Mouse (Mus musculus) heart, postnatal 0 days (tissue): ENCODE data around the gene Ephb6. TPM values are rescaled to one million over a fixed set of nuclear protein-coding genes. Genes with fewer than 3 reads are reported as not detected.
A peak's percentile ranks its signal among the peaks of the same experiment; 100 is the strongest.

Experiments used
- ATAC-seq: fragments of 200-750 bp; cut with Nextera tagmentation; 2 replicates; pipeline ENCODE4 v1.8.0; 2017; ENCODE audit warnings: low read depth, moderate number of reproducible peaks, moderate library complexity; ENCODE audit not compliant: insufficient read depth
- DNase-seq: peaks from one replicate; pipeline ENCODE4 v3.0.0-alpha.2; 2016; ENCODE audit warnings: low spot score
- H3K27ac ChIP-seq: fragments of 300-500 bp; sonication (generic); 2 replicates; pipeline ENCODE4 v1.5.1; 2014; ENCODE audit warnings: low read depth, mild to moderate bottlenecking
- H3K27me3 ChIP-seq: fragments of 300-500 bp; sonication (generic); 2 replicates; pipeline ENCODE4 v1.6.1; 2014; ENCODE audit warnings: low read length, mixed read lengths; ENCODE audit not compliant: control insufficient read depth, insufficient read depth
- H3K36me3 ChIP-seq: fragments of 300-500 bp; sonication (generic); replicated peaks from 2 replicates; pipeline ENCODE4 v1.6.1; 2014; ENCODE audit warnings: low read length, mixed read lengths; ENCODE audit not compliant: control insufficient read depth, insufficient read depth
- H3K4me1 ChIP-seq: fragments of 300-500 bp; sonication (generic); 2 replicates; pipeline ENCODE4 v1.6.1; 2014; ENCODE audit warnings: antibody characterized with exemption; ENCODE audit not compliant: control insufficient read depth, insufficient read depth
- H3K4me2 ChIP-seq: fragments of 300-500 bp; sonication (generic); 2 replicates; pipeline ENCODE4 v1.6.1; 2014; ENCODE audit warnings: low read depth, mild to moderate bottlenecking, low read length, moderate library complexity
- H3K4me3 ChIP-seq: fragments of 300-500 bp; sonication (generic); 2 replicates; pipeline ENCODE4 v1.5.1; 2014; ENCODE audit warnings: low read depth, low read length
- H3K9ac ChIP-seq: fragments of 300-500 bp; sonication (generic); replicated peaks from 2 replicates; pipeline ENCODE4 v1.6.1; 2014; ENCODE audit warnings: low read depth, low read length, mixed read lengths
- H3K9me3 ChIP-seq: fragments of 300-500 bp; sonication (generic); replicated peaks from 2 replicates; pipeline ENCODE4 v1.6.1; 2016; ENCODE audit warnings: low read length; ENCODE audit not compliant: control insufficient read depth
- CTCF ChIP-seq: IDR thresholded peaks from 2 replicates; pipeline ENCODE4 v1.5.1; 2016; ENCODE audit warnings: antibody characterized with exemption, control low read depth, low read depth
- EP300 ChIP-seq: IDR thresholded peaks from 2 replicates; pipeline ENCODE4 v1.6.1; 2016; ENCODE audit warnings: antibody characterized with exemption, low read depth
- WGBS: fragments of 180-500 bp; shearing (Covaris S2); extraction: QIAGEN DNeasy Blood & Tissue Kit; methylation state at CpG from one replicate; pipeline ENCODE4 v1.1.7; 2014; 5-methylcytosine and 5-hydroxymethylcytosine counted together
- polyA plus RNA-seq: library from polyadenylated mRNA; unstranded; fragments of >200 nt; fragmentation: Nextera tagmentation; extraction: Ambion mirVana; gene quantifications from 2 replicates; pipeline ENCODE4 v1.2.1, GENCODE M21; 2015
- total RNA-seq: library from RNA; depleted of rRNA; stranded (reverse); fragments of >200 nt; gene quantifications from 2 replicates; pipeline ENCODE4 v1.2.3, GENCODE M21; 2014; ENCODE audit warnings: low replicate concordance; rRNA removed

Ephb6 gene
- 2.1 and 5.6 TPM in 2 replicates for total RNA-seq
- 1.8 and 2.3 TPM in 2 replicates for polyA plus RNA-seq

DNA sequence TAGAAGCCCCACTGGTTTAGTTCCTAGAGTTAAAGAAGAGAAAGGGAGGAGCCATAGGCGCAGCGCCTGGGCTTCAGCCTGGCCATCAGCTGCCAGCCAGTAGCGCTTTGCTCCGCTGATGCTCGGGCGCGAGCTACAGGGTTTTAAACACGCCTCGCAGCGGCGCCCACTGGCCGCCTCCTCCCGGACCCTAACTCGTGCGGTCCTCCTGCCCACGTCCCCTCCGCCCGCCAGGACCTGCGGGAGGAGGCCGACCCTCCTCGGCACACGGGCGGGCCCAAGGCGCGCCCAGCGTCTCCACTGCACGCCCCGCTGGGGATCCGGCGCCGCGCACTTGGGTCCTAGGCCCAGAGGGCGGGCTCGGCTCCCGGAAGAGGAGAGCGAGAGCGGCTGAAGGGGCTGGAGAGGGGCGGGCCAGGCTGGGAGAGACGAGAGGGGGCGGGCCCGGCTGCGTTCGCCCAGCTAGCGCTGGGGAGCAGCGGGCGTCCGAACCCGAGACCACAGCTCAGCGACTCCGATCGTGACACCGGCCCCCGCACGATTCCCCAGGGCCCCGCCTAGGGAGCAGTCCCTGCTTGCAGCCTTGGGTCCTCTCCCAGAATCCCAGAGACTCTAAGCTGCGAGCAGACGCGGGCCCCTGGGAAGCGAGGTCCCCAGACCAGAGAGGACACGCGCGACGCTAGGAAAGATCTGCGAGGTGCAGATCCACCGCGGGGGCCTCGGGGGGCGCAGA, at the start of gene Ephb6:
TSS of gene Ephb6 (plus strand) at position 422 of the 733 bp plus-strand sequence.
- Histone ChIP-seq H3K4me2 (peak within 1 kb of the TSS; percentile 97), H3K4me1 (no peaks in the 10 kb centered on the region), H3K27me3 (peaks cover 12% of the 10 kb centered on the region), H3K4me3 (peak within 1 kb of the TSS; percentile 85), H3K9ac (peak within 1 kb of the TSS; percentile 64), H3K27ac (peak within 1 kb of the TSS; percentile 51; the same call in 1 of the 2 replicates), H3K36me3 (no peaks in the 10 kb centered on the region), H3K9me3 (no peaks in the 10 kb centered on the region)
- 1% methylated on average over 59 of the region's 68 CpGs for WGBS
- ATAC-seq (peak; percentile 91), DNase-seq (peak; percentile 55)
- TF ChIP-seq EP300 = no peak

DNA sequence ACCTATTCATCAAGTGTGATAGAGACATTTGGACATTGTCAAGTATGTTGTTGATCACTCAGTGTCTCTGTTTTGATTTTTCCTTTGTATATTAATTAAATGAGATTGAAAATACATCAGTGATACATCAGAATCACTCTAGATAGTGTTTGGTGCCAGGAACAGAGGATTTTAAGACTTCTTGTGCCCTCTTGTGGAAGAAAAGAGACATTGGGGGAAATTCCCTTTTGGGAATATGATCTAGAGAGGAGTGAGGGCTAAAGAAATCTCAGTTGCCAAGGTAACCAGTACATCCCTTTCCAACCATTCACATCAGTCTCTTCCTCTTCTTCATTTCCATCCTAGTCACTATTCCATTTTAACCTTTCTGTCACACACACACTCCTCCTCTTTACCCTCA, 48.9 kb upstream of the Ephb6 start:
- no peaks in the 10 kb centered on the region for H3K4me1 ChIP-seq
- H3K36me3 ChIP-seq = no peaks in the 10 kb centered on the region
- no peak for TF ChIP-seq EP300
- TF ChIP-seq CTCF = peak; percentile 31; the same call in 1 of the 2 replicates
- ATAC-seq = no peak
- H3K9me3 ChIP-seq = no peaks in the 10 kb centered on the region
- H3K9ac ChIP-seq = no peak overlapping the region
- no peaks in the 10 kb centered on the region for H3K27me3 ChIP-seq
- peak; percentile 10 for DNase-seq
- H3K27ac ChIP-seq = no peak overlapping the region
- H3K4me2 ChIP-seq = no peak overlapping the region
- H3K4me3 ChIP-seq = no peak overlapping the region

DNA sequence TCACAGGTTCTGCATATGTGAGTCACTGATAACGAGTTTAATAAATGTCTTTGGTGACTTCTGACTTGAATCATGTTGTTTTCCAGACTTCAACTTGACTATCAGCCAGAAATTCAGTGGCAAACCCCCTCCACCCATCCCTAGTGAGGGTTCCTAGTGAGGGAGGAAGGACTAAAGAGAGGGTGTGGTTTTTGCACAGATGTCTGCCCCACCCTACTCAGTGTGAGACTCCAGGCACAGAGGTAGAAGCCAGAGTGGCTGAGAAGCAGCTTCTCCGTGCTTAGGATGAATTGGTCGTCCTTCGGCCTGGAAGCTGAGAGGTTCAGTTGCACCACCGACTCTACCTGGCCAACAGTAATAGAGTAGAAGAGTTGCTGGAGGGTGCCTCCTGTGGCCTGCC, 47.8 kb upstream of the Ephb6 start:
- Histone ChIP-seq H3K27ac (peak overlapping the region; percentile 12; the same call in 1 of the 2 replicates), H3K9ac (no peak overlapping the region), H3K4me3 (no peak overlapping the region), H3K9me3 (no peaks in the 10 kb centered on the region), H3K4me1 (no peaks in the 10 kb centered on the region), H3K27me3 (no peaks in the 10 kb centered on the region), H3K4me2 (no peak overlapping the region; the same call in 1 of the 2 replicates), H3K36me3 (no peaks in the 10 kb centered on the region)
- DNase-seq = no peak
- TF ChIP-seq CTCF (no peak), EP300 (no peak)
- 62% methylated on average over 5 of the region's 5 CpGs for WGBS
- ATAC-seq = no peak

DNA sequence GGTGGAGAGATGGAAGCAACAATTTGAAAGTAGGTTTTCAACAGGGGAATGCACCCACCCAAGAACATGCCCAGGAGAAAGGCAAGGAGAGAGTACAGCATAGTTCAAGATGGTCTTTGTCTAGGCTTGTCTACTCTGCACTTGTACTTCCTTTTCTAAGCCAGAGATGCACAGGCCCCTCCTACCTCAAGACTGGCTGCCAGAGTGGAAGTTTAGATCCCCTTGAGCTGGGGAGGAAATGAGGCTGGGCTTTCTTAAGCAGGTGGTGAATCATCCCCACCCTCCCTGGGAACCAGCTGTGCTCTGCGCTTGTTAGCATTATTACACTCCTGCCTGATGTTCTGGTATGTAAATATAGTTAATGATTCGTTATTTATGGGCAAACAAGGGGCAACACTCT, 47.0 kb upstream of the Ephb6 start:
- no peak overlapping the region; the same call in 1 of the 2 replicates for H3K4me3 ChIP-seq
- H3K9me3 ChIP-seq = no peaks in the 10 kb centered on the region
- no peak for ATAC-seq
- H3K27ac ChIP-seq = peak overlapping the region; percentile 12; the same call in 1 of the 2 replicates
- no peaks in the 10 kb centered on the region for H3K27me3 ChIP-seq
- peak overlapping the region; percentile 21; the same call in 1 of the 2 replicates for H3K4me2 ChIP-seq
- 40% methylated on average over 2 of the region's 2 CpGs for WGBS
- no peaks in the 10 kb centered on the region for H3K36me3 ChIP-seq
- DNase-seq = no peak
- no peak for TF ChIP-seq CTCF
- no peak for TF ChIP-seq EP300
- H3K4me1 ChIP-seq = no peaks in the 10 kb centered on the region
- no peak overlapping the region for H3K9ac ChIP-seq

DNA sequence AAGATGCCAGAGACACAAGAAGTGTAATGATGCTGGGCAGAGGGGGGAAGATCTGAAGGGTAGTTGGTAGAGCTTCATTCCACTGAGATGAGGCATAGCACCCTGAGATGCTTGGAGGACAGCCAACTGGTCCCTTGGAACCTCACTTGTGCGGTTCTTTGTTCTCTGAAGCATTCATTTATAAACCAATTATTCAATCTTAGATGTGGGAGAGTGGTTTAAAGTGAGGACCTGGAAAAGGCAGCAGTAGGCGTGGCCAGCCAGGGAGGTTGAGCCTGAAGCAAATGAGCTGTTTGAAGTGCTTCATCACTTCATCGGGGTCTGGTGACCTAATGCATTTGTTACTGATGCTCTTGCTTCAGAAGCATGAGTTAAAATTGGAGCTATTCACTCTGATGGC, 46.0 kb upstream of the Ephb6 start:
- H3K4me2 ChIP-seq = peak overlapping the region; percentile 21; the same call in 1 of the 2 replicates
- WGBS = 57% methylated on average over 3 of the region's 3 CpGs
- TF ChIP-seq EP300 = no peak
- TF ChIP-seq CTCF = no peak

More for the DNA sequence above, 46.0 kb upstream of the Ephb6 start:
- no peaks in the 10 kb centered on the region for H3K36me3 ChIP-seq
- H3K27ac ChIP-seq = peak overlapping the region; percentile 11; the same call in 1 of the 2 replicates
- no peak overlapping the region; the same call in 1 of the 2 replicates for H3K4me3 ChIP-seq
- DNase-seq (no peak), ATAC-seq (no peak)
- no peaks in the 10 kb centered on the region for H3K27me3 ChIP-seq
- no peaks in the 10 kb centered on the region for H3K9me3 ChIP-seq
- no peaks in the 10 kb centered on the region for H3K4me1 ChIP-seq
- no peak overlapping the region for H3K9ac ChIP-seq
